Mouse (Mus musculus): ENCODE measurements around the gene Plekhm2.

The Plekhm2 gene

DNA sequence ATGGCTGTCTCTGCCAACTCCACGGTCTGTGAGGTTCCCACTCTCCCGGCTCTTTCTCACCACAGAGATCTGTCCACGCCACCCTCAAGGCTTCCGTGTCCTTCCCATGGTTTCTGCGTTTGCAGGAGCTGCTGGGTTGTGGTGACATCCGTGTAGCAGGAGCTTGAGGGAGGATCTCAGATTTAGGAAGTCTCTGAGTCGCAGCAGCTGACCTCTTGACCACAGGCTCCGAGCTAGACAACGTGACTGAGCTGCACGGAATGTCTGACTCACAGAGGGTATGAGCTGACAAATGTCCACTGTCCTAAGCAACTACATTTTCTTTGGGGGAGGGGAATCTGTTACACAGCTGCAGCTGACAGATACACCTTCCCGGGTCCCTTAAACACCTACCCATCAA, 58.8 kb downstream of the Plekhm2 start, which contains the start of gene Fblim1:
Gene Fblim1 (minus strand): TSS at position 236 of the 400 bp plus-strand sequence.
- no peak for DNase-seq (ENCODE audit: low spot score in 2 of 2)

DNA sequence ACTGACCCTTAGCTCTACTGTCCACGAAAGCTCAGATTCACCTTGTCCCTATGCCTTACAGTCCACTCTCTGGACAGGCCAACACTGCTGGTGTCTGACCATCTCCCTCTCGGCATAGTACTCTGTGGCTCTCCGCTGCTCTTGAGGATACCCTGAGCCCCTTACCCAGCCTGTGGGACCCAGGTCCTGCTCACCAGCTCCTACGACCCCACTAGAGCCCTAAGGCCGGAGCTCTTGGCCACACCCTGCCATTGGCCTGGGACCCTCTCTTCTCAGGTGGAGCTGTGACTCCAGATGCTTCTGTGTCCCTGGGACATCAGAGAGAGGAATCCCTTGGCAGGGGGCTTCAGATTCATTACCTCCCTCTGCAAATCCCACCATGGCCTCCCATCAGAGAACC, 59.3 kb downstream of the Plekhm2 start:
- no peak for DNase-seq (ENCODE audit: low spot score in 2 of 2)

DNA sequence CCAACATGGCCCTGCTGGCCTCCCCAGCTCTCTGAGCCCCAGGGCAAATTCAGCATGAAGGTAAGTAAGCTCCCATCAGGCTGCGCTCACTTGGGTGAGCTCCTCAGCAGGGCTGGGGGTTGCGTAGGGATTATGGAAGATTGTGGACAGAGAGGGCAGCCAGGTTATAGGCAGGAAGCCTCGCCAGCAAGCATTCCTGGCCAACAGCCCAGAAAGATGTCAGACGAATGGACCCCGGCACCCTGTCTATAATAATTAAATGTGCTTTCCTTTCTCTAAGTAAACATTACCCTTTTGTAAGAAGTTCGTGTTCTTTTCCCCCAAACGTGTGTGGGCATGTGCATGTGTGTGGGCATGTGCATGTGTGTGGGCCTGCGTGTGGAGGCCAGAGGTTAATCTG, 60.2 kb downstream of the Plekhm2 start:
- DNase-seq (ENCODE audit: low spot score in 2 of 2): no peak

DNA sequence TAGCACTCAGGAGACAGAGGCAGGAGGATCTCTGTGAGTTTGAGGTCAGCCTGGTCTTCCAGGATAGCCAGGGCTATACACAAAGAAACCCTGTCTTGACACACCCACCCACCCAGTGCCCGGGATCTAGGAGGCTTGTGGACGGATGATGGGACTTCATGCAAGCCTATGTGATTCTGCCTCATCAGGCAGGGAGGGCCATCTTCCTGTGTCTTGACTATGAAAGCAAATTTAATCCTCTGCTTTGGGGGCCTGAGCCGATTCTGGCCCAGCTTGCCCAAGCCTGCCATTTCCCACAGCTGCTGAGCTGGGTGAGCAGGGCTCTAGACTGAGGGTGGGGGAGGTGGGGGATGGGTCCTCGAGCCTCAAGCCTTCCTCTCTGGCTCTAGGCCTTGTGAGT, 60.8 kb downstream of the Plekhm2 start:
- no peak for DNase-seq (ENCODE audit: low spot score in 2 of 2)

DNA sequence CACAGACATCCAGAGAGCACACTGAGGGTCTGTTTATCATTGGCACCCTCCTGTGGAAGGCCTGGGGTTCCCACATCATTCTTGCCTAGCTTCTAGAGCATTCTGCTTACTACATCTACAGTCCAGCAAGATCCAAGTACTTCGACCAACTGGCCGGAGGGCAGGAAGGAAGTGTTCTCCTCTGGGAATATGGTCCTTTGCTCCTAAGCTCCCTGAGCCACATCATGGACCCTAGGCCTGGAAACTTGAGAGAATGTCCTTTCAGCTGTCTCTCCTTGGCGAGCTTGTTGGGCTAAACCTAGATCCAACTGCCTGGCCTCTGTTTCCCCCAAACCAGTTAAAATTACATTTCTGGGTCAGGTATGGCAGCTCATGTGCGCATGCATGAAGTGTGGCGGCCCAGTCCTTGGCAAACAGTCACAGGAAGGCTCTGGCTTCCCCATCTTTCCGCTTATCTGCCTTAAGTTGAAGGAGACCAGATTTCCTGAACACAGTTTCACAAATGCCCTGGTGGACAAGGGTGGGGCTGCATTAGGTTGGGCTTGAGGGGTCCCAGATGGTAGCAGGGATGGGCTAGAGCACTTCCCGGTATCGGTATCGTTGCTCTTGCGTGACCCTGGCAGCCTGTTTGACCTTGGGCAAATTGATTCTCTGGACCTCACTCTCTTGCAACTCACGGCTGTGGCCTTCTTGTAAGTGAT, 62.0 kb downstream of the Plekhm2 start:
- no peak for DNase-seq (ENCODE audit: low spot score in 2 of 2)

DNA sequence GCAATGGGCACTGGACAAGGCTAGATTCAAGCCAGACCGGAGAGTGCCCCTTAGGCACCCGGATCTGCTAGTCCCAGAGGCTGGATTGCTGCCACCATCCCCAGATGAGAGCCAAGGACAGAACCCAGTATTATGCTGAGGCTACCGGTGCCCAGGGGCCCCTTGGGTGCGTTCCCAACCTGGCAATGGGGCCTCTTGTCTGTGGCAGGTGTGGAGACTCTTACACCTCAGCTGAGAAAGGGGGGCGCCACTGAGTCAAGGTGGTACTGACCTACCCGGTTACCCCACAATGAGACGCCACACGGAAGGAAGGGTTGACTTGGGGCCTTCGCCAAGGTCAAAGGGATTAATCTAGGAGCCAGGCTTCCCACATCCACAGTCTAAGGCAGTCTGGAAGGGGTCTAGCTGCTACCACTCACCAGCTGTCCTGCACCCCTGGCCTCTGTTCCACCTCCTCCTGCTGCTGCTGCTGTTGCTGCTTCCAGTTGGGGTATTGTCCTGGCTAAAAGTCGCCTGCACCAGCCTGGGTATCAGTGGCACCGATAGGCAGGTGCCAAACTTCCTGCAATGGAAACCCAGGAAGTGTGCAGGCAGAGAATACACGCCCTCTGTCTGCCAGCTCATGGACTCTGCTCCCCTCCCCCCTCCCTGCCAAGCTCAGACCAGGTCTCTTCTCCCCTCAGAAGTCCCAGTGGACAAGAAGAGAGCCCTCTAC, 63.4 kb downstream of the Plekhm2 start:
- DNase-seq (ENCODE audit: low spot score in 2 of 2): no peak

DNA sequence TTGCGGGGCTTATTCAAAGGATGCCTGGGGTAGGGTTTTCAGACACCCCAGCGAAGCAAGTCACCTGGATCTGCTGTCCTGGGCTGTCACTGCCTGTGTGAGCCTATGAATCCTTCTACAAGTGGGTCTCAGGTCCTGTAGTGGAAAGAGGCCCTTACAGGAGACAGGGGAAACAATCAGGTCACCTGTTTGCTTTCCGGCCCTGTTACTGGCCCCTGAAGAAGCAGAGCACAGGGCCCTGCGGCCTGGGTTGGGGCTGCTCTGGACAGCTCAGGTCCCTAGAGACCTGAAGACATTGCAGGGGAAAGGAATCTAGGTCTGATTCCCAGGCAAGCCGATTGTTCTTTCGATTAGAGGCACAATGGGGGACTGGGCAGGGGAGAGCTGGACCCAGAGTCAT, 64.3 kb downstream of the Plekhm2 start:
- DNase-seq (ENCODE audit: low spot score in 2 of 2): no peak

DNA sequence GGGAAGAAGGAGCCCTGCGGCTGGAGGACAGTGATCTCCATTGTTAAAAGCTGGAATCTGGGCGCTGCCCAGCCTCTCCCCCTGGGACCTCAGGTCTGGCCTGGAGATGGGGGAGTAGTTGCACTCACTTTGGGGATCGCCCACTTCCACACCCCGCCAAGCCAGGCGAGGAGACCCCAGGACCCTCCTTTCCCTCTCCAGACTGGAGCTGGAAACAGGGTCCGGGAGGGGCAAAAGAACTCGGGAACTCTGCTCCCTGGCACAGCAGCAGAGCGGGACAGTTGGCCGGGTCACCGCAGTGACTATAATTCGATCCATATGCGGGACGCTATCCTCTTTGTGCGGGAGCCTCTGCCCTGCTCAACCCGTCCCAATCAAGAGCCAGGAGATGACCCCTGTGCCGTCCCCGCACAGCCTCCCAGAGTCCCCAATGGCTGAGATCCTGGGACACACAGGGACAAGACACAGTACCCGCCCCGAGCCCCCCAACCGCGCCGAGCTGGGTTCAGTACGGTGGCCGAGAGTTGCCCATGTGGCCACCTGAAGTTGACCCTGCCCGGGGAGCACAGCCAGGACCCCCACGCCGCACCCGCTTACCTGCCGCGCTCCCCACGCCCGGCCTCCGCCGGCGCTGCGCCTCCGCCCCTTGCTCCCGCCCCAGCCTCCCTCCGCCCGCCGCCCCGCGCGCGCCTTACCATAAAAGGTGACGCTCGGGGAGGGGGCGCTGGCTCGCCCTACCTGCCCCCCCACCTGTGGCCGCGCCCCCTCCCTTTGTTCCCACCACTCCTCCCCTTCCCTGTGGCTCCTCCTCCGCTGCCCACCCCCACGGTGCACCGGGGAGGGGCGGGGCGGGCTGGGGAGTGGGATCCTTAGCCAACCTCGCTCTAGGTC, 65.2 kb downstream of the Plekhm2 start:
- no peak for DNase-seq (ENCODE audit: low spot score in 2 of 2)

DNA sequence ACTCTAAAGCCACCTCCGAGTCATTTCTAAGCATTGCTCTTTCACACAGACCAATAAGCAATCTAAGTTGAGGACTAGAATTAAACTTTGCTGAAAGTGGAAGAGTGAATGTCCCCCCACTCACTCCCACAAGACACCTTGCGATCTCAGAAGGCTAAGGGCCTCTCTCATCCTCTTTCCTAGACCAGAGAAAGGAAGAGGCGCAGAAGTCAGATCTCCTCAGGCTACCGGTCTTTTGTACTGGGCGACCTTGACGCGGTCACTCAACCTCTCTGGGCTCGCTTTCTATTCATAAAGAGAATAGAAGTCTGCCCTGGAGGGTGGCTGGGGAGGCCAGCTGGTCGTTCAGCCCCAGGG, 65.8 kb downstream of the Plekhm2 start:
- DNase-seq (ENCODE audit: low spot score in 2 of 2): no peak

DNA sequence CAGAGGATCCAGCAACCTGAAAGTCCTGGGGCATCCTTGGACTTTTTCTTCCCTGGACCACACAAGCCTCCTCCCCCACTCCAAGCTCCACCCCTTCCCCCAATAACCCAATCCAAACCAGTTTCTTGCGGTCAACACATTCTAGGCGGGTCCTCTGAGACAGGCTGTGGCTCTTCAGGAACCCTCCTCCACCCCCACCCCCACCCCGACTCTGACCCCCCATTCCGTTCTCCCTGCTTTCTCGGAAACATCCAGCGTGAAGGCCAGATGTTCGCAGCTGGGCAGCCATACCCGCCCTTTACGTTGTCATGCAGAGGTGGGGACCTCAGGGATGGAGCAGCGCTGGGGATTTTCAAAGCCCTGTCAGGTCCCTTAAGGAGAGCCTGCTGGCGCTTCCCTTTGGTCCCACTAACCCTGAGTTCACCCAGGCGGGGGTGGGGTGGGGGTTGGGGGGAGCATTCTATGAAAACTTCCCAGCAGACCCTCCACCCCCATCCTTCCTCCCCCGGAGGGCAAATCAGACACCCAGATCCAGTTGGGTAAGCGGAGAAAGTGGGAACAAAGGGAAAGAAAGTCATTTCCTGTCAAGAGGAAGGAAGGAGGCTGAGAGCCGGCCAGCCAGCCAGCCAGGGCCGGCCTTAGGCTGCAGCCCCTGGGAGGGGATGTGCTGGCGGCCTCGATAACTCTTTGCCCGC, 66.4 kb downstream of the Plekhm2 start:
- DNase-seq (ENCODE audit: low spot score in 2 of 2): no peak

DNA sequence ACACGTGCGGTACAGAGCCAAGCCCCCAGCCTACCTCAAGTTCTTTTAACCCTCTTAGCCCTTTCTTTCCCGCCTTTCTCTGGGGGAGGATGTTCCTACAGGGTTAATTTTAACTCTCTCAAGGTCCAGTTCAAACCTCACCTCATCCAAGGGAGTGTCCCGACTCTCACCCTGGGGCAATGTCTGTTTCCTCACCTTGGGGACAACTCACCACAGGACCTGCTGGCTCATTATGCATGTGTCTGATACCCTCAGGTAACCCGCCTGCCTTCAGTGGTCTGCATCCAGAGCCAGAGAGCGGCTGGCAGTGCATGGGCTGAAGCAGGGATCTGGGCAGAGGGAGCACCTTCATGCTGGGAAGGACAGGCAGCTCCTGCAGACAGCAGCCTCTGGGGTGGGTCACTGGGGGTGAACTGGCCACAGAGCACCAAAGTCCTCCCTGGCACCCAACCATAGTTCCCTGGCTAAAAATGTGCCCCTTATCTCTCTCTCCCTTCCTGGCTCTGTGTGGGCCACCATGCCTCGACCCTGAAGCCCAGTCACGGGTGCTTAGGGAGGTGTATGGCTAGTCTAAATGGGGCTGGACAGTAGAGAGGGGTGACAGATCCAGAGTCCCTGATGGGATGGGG, 67.9 kb downstream of the Plekhm2 start:
- no peak for DNase-seq (ENCODE audit: low spot score in 2 of 2)

DNA sequence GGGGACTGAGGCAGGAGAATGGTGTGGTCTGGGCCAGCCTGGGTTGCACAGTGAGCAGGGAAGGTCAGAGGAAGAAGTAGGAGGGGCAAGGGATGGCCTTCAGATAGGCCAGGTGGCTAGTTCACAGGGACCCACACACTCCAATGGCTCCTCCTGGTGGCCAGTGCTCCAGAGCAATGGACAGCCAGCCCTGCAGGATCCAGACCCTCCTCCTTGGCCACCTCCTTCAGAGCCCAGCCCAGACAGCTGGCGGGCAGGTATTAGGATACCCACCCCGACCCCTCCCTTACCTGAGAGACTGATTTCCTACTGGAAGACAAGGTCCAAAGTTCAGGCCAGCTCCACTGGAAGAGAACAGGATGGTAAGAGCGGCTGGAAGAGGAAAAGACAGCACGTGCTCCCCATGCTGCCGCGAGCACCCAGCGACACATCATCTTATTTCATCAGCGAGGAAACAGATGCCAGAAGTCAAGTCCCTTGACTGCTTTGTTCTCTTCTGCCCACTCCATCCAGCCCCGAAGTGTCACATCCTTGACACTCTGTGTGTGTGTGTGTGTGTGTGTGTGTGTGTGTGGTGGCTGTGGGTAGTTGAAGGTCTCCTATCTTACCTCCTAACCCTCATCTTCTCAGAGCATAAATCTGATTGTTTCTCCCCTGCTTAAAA, 69.0 kb downstream of the Plekhm2 start:
- DNase-seq (ENCODE audit: low spot score in 2 of 2): no peak

DNA sequence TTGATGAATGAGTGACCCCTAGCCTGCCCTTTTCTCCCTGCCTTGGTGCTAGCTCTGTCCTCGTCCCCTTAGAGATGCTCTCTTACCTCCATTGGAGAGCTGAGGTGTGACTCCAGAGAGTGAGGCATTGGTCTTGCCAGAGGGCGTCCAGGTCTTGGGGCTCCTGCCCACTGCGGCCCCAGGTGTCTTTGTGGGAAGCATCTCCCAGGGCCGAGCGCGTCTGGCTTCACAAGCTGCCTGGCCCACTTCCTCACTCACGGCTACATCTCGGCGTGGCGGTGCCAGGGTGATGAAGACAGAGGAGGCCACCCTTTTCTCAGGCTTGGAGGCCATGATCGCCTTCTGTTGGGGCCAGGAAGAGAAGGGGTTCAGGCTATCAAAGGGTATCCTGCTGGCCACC, 69.6 kb downstream of the Plekhm2 start:
- DNase-seq (ENCODE audit: low spot score in 2 of 2): no peak

DNA sequence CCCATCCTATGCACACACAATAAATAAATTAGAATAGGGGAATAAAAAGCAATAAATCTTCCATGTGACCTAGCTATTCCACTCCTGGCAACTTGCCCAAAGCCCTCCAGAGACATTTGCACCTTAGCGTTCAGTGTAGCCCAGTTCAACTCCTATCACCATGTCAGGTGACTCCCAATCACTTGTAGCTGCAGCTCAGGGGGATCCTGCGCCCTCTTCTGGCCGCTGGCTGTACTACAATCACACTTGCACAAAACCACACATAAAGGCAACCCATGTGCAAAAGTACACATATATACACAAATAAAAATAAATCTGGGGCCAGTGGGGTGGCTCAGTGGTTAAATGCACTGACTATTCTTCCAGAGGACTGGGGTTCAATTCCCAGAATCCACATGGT, 73.2 kb downstream of the Plekhm2 start:
- DNase-seq (ENCODE audit: low spot score in 2 of 2): no peak

DNA sequence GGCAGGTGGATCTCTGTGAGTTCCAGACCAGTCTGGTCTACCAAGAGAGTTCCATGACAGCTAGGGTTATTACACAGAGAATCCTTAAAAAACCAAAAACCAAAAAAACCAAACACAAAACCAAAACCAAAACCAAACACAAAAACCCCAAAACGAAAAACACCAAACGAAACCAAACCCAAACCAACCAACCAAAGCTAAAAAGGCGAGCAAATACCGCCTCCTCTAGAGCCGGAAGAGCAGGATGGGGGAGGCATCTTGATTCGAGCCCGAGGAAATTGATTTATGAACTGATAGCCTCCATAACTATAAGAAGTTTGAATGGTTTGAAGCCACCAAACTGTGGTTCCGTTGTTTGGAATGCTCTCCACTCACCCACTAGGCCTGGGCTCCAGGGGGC, 80.8 kb downstream of the Plekhm2 start:
- DNase-seq (ENCODE audit: low spot score in 2 of 2): no peak

DNA sequence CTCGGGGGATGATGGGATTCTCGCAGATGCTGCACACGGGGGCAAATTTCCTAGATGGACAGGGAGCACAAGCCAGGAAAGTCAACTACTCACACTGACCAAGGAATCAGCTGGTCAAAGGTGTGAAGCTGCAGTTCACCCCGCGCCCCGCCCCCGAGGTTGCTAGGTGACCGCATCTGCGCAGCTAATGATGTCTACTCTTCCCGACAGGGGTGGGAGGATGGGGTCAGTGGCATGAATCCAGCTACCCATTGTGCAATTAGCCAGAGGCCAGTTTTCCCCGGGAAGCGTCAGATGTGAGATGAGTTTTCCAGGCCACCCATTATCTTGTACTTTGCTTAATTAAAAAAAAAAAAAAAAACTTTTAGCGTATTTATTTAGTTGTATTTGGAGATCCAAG, 83.6 kb downstream of the Plekhm2 start:
- no peak for DNase-seq (ENCODE audit: low spot score in 2 of 2)

DNA sequence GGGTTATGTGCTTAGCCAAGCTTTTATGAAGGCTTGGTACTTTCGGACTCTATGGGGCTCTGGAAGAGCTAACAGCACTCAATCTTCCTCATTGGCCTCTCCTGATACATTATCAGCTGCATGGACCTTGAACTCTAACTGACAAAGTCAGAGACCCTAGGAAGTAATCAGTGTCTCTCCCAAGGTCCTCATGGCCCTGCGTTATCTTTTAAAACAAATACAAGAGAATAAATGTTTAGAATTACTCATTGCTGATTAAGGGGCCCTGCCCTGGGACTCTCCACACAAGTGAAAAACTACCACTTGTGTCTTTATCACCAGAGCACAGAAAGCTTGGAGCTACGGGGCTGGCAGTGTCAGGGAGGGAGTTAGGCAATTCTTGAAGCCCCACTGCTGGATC, 85.9 kb downstream of the Plekhm2 start:
- no peak for DNase-seq (ENCODE audit: low spot score in 2 of 2)

DNA sequence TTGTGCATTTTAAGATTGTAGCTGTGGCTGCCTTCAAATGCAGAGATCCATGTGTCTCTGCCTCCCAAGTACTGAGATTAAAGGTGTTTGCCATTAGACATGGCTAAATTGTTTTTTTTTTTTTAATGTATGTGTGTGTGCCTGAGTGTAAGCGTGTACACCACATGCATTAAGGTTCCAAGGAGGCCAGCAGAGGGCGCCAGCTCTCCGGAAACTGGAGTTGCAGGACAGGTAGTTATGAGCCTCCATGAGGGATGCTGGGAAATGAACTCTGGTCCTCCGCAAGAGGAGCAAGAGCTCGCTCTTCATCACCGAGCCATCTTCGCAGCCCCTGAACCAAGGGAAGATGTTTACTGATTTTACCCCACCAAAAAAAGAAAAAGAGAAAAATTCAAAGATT, 87.8 kb downstream of the Plekhm2 start:
- DNase-seq (ENCODE audit: low spot score in 2 of 2): no peak

DNA sequence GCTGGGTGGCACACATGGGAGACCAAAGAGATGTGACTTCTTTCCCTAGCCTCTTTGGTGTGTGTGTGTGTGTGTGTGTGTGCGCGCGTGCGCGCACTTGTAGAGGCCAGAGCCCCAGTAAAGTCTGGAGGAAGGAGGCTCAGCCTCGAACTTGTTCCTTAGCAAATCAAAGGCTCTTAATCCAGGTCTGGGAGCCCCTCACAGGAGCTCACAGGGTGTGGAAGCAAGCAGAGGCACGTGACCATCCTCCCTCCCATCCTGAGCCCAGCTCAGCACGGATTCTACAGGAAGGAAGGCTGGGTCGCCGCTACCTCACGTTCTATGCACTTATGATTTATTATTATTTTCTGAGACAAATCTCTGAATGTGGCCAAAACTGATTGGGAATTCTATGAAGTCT, 88.3 kb downstream of the Plekhm2 start:
- no peak for DNase-seq (ENCODE audit: low spot score in 2 of 2)
